Mouse (Mus musculus): ENCODE results near the gene Cfap77.

- TF ChIP-seq CTCF (IDR thresholded peaks at IDR 0.05; ENCODE audit: control insufficient read depth, insufficient read depth, insufficient read length) = no peak
- no peak for TF ChIP-seq USF1 (IDR thresholded peaks at IDR 0.05; ENCODE audit: low read depth)
- no peak for TF ChIP-seq MYOD1 (IDR thresholded peaks at IDR 0.05; ENCODE audit: control insufficient read depth, insufficient read length, low read depth)
Measured at GRCm38 (mm10) chr2:29096751-29097150, 41.9 kb upstream of the Cfap77 start.
